Mouse (Mus musculus): Measurements from ENCODE around the gene Acap3. TPM values are rescaled to one million over a fixed set of nuclear protein-coding genes. Genes with fewer than 3 reads are reported as not detected.
A peak's percentile ranks its signal among the peaks of the same experiment; 100 is the strongest.

Gene Acap3
- polyA plus RNA-seq, 1 experiment: 109 TPM

DNA sequence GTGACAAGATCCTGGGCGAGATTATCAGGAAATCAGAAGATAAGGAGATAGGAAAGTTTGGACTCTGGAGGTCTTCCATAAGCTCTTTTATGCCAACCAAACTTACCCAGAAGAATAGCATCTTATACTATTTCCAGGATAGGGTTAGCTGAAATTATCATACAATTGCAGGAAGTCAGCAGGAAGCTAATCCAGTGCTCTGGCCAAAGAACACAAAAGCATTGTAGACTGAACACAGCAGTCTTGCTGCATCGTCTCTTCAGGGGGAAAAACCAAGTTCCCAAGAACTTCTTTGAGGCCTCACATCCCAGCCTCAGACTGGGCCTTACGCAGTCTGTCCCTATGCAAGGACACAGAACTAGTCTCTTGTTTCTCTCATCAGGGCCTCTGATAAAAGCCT, 8.0 kb upstream of the Acap3 start:
- DNase-seq (ENCODE audit: extremely low spot score in 1 of 2, low spot score in 1 of 2): no peak

DNA sequence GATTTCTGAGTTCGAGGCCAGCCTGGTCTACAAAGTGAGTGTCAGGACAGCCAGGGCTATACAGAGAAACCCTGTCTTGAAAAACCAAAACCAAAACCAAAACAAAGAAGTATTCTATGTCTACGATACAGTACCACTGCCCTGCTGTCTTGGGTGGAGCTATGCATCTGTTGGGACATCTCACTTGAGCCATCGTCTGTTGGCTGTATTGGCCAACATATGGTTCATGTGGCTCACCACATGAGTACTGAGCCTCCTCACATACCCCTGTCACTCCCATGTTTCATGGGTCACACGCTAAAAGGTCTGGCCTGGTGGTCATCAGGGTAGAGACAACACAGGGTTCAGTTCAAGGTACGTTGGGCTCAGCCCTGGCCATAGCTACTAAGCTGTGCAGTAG, 5.3 kb upstream of the Acap3 start:
- no peak for DNase-seq (ENCODE audit: extremely low spot score in 1 of 2, low spot score in 1 of 2)

DNA sequence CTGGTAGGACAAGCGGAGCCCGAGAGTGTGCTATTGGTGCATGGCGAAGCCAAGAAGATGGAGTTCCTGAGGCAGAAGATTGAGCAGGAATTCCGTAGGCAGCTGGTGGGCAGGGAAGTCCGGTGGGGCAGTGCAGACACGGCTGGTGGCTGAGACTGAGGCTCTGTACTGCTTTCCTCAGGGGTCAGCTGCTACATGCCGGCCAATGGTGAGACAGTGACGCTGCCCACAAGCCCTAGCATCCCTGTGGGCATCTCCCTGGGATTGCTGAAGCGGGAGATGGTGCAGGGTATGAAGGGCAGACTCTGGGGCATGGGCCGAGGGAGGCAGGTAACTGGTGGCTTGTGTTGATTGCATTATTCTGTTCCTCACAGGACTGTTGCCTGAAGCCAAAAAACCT, 3.9 kb upstream of the Acap3 start:
- no peak for DNase-seq (ENCODE audit: extremely low spot score in 1 of 2, low spot score in 1 of 2)

DNA sequence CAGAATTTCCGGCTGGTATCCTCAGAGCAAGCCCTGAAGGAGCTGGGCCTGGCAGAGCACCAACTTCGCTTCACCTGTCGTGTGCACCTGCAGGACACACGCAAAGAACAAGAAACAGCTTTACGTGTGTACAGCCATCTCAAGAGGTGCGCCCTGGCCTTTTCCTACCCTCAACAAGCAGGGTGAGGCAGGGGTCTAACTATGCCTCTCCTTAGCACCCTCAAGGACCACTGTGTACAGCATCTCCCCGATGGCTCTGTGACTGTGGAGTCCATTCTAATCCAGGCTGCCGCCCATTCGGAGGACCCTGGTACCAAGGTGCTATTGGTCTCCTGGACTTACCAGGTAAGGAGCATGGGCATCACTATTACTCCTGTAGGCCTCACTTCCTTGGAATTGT, 3.4 kb upstream of the Acap3 start:
- DNase-seq (ENCODE audit: extremely low spot score in 1 of 2, low spot score in 1 of 2): no peak

DNA sequence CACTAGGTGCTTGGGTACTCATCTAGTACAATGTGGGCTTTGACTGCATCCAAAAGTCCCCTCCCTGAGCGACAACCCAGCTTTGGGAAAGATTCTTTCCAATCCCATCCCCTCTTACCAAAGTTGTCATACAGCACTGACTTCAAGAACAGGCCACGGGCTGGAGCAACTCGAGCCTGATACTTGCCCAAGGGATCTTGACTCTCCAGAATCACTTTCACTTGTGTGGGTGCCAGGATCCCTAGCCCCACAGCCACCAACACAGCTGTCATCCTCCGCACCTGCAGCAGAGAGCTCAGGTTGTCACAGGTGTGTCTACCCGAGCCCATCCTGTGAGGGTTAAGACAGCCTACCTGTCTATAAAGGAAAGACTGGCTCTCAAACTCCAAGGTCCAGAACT, 2.3 kb upstream of the Acap3 start:
- DNase-seq (ENCODE audit: extremely low spot score in 1 of 2, low spot score in 1 of 2): no peak

DNA sequence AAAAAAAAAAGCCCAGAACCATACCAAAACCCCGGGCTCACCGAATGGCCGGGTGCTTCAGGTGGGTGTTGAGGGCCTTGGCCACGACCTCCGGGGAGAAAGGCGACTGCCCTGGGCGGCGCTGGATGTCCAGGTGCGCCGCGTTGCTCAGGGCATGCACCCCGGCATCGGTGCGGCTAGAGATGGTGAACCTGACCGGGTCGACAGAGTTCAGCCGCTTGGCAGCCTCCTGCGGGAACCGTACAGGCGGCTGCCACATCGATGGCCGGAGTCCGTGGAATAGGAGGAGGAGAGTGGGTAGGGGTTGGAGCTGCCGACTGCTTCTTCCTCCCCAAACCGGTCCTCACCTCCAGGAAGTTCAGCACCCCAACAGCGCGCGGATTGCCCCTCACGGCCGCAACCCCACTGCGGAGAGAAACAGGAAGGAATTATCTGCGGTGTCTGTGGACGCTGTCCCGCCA, 581 bp upstream of the Acap3 start:
- no peak for DNase-seq (ENCODE audit: extremely low spot score in 1 of 2, low spot score in 1 of 2)

DNA sequence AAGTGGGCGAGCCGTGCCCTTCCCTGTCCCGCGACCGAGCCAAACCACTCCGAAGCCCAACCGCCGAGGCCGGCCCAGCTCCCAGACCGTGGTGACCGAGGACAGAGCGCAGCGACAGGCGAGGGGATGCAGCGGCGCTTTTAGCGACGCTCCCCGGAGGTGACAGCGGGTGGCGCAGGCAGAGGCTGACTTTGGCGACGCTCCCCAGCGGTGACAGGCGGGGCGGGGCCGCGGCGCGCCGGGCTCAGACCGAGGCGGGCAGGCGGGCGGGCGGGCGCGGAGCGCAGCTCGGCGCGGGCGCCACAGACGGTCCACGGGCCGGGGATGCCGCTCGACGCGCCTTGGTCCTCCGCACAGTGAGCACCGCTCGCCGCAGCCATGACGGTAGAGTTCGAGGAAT, 395 bp downstream of the Acap3 start:
- DNase-seq (ENCODE audit: extremely low spot score in 1 of 2, low spot score in 1 of 2): peak in 1 of 2 experiments; percentile 80

DNA sequence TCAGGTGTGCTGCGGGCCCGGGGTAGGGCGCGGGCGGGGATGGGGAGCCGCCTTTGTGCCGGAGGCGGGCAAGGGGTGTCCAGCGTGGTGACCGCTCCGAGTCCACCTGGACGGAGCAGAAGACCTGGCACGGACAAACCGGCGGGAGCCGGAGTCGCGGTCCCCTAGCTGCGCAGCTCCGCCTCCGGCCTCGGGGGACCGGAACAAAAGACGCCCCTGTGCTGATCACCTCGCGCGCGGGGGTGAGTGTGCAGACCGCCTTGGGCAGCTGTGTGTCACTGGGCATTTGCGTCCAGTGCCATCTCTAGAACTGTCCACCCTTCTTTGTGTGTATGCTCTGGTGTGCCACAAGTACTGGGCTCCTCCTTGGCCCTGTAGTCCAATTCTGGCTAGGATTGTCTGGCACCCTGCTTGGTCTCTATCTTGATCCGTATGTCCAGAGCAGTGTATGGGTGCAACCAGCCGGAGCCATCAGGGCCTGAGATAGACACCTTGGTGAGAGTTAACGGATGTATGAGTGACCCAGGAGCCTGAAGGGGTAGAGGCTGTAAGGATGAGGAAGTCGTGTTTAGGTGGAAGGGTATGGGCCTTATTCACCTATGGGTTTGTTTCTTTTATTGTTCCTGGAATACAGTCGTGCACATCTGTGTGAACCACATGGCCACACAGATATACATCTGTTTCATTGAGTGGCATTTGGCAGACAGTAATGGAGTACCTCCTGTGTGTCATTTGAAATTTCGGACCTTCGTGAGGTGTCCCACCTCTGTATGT, 1.0 kb downstream of the Acap3 start:
- DNase-seq (ENCODE audit: extremely low spot score in 1 of 2, low spot score in 1 of 2): no peak

DNA sequence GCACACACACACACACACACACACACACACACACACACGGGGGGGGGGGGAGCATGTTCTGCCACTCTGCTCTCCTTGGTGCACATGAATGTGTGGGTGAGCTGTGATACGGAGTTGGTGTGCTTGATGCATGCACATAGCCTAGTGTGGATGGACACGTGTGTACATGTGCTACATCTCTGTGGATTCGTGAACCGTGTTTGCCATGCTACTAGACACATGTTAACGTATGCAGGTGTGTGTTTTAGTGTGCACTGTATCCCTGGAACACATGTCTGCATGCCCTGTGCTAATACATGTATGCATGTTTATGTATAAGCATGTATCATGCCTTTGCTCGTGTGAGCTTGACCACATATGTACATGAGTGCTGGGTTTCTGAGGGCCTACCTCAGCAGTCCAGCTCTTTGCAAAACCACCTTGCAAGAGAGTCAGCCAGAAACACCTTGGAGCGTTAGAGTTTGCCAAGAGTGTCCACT, 1.6 kb downstream of the Acap3 start:
- DNase-seq (ENCODE audit: extremely low spot score in 1 of 2, low spot score in 1 of 2): peak in 1 of 2 experiments; percentile 3

DNA sequence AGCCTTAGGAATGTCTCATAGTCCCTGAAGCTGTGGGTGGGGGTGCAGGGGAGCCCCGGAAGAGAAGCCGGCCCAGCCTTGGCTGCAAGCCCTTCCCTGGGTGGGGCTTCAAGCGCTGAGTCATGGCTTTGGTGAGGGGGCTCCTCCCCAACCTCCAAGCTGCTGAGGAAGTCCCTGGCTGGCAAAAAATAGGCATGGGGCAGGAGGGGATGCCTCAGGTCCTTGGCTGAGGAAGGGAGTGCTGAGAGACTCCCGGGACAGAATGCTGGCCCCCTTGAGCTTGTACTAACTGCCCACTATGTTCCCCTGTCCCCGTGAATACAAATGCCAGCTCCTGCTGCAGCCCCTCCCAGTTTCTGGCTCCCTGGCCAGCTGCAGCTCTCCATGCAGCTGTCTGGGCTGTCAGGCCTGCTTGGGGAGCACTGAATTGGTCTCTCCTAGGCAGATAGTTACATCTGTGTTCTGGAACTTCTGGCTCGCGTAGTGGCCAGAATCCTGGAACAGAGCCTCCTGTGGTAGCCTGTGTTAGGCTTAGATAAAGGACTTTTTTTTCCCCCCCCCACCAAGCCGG, 2.8 kb downstream of the Acap3 start:
- peak; percentile 50 to 85 for DNase-seq (ENCODE audit: extremely low spot score in 1 of 2, low spot score in 1 of 2)

DNA sequence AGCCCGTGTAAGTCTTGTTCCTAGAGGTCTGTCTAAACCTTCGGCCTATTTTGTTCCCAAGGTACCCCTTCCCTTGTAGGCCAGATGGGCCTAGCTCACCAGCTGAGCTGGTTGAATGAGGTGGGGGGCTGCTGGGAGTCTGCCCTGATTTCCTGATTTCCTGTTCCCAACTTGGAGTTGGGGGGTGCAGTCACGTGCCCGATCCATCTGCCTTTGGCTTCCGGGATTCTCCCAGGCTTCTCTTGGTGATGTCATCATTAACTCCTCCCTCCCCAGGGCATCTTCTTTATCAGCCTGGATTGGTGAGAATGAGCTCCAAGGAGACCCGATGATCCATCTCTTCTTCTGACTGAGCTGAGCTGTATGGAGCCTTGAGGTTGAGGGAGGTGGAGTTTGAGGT, 3.6 kb downstream of the Acap3 start:
- peak; percentile 80 to 88 for DNase-seq (ENCODE audit: extremely low spot score in 1 of 2, low spot score in 1 of 2)

DNA sequence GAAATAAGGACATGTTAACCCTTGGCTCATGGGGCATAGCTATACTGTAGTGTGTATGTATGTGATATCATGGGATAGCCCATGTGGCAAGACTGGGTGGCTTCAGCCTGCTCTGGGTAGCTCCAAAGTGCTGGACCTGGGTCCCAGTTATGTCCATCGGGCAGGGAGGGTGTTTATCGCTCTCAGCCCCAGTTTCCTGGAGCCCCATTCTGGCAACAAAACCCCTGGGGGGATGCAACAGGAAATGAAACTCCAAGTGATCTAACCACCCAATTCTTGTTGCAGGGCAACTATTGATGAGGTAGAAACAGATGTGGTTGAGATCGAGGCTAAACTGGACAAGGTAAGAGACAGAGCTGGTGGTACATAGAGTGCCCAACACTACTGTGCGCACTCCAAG, 4.2 kb downstream of the Acap3 start:
- DNase-seq (ENCODE audit: extremely low spot score in 1 of 2, low spot score in 1 of 2): peak in 1 of 2 experiments; percentile 1

DNA sequence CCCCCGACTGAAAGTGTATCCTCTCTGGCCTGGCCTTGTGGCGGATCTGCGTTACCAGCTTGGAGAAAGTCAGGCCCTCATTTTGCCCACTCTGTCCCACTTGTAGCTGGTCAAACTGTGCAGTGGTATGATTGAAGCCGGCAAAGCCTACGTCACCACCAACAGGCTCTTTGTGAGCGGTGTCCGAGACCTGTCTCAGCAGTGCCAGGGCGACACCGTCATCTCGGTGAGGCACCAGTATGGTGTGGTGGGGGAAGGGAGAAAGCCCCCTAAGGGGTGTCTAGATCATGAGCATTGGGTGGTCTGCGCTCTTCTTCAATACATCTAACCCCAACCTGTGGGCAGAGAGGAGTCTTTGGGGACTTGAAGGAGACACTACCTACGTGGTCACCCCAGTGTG, 4.8 kb downstream of the Acap3 start:
- peak in 1 of 2 experiments; percentile 1 for DNase-seq (ENCODE audit: extremely low spot score in 1 of 2, low spot score in 1 of 2)

DNA sequence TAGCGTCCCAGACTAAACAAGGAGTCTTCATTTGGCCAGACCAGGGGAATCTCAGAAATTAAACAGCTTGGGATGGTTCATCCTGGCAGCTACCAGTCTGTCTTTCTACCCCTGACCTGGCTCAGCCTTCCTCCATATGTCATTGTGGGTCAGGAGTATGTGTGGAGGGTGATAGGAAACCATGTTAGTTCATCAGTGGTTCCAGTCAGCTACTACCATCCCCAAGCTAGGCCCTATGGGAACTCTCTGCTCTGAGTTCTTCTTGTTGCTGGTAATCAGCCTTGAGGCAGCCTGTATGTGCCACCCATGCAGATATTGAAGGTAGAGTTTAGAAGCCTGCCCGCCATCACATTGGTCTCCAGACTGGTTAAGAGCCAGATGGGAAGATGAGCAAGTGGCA, 6.7 kb downstream of the Acap3 start:
- no peak for DNase-seq (ENCODE audit: extremely low spot score in 1 of 2, low spot score in 1 of 2)

DNA sequence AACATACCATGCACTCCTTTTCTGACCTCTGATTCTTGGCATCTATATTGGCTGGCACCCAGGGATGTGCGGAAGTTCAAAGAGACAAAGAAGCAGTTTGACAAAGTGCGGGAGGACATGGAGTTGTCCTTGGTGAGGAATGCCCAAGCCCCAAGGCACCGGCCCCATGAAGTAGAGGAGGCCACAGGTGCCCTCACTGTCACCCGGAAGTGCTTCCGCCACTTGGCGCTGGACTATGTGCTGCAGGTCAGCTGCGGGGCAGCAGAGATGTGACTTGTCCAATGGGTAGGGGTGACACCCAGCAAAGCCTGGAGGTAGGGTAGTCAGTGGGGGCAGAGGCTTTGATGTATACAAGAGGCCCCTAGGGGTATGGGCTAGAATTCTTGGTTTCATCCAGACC, 7.7 kb downstream of the Acap3 start:
- DNase-seq (ENCODE audit: extremely low spot score in 1 of 2, low spot score in 1 of 2): no peak

DNA sequence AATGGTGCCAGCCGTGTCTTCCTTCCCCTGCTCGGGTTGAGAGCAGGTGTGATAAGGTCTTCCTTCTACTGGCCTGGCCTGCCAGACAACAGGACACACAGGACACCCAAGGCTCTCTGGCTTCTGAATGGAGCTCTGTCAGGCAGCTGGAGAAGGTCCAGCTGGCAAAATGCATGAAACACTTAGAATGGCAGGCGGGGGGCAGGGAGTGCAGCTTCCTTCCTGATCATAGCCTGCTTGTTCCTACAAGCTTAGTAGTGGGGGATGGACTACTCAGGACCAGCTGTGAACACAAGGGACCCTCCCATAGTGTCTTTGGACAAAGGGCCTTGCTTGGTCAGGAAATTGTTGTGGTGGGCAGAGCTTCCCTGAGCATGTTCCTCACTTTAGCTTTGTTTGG, 9.6 kb downstream of the Acap3 start:
- peak in 1 of 2 experiments; percentile 53 for DNase-seq (ENCODE audit: extremely low spot score in 1 of 2, low spot score in 1 of 2)

DNA sequence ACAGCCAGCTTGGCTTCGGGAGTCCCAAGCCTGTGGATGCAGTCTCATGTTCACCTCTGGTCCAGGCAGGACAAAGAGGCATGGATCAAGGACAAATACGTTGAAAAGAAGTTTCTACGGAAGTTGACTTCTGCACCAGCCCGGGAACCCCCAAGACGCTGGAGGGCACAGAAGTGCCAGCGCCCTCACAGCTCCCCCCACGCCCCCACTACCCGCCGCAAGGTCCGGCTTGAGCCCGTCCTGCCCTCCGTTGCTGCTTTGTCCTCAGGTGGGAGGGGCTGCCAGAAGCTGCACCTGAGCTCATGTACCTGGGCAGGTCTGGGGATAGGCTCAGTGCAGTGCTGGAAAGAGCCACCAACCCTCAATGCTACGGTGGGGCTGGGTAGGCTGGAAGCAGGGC, 11.6 kb downstream of the Acap3 start:
- no peak for DNase-seq (ENCODE audit: extremely low spot score in 1 of 2, low spot score in 1 of 2)

DNA sequence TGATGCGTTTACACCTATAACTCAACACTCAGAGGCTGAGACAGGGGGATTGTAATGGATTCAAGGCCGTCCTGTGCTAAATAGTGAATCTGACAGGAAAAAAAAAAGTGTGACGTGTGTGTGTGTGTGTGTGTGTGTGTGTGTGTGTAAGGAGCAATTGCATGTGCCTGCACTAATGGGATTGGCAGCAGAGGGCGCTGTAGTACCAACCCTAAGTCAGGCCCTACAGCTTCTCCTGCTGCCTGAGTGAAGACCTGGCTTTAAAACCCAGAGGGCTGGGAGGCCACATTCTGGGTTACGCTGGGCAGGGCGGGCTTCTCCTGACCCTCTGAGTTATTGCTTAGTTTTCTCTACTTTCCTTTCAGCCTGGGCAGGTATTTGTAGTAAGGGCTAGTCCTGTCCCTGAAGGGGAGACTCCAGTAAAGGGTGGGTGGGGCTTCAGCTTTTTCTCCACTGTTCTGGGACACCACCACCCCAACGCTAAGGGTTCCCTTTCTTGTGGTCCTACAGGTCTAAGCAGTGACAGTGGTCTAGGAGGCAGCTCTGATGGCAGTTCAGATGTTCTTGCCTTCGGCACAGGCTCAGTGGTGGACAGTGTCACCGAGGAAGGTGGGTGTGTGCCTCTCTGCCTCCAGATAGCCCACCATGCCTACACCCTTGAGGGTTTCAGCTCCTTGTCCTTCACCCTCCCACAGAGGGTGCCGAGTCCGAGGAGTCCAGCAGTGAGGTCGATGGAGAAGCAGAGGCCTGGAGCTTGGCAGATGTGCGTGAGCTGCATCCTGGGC, 12.9 kb downstream of the Acap3 start:
- DNase-seq (ENCODE audit: extremely low spot score in 1 of 2, low spot score in 1 of 2): no peak

DNA sequence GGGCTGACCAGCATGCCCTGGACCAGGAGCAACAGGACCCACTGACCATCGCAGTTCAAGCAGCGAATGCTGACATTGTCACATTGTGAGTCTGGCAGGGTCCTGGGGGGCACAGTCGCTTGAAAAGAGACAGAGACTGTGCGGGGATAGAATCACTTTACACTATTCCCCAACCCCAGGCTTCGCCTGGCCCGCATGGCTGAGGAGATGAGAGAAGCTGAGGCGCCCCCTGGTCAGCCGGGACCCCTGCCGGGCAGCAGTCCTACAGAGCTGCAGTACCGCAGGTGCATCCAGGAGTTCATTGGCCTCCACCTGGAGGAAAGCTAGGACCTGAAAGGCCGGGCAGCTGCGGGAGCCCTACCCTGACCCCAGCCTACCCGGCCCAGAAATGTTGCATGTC, 14.0 kb downstream of the Acap3 start:
- DNase-seq (ENCODE audit: extremely low spot score in 1 of 2, low spot score in 1 of 2): no peak

DNA sequence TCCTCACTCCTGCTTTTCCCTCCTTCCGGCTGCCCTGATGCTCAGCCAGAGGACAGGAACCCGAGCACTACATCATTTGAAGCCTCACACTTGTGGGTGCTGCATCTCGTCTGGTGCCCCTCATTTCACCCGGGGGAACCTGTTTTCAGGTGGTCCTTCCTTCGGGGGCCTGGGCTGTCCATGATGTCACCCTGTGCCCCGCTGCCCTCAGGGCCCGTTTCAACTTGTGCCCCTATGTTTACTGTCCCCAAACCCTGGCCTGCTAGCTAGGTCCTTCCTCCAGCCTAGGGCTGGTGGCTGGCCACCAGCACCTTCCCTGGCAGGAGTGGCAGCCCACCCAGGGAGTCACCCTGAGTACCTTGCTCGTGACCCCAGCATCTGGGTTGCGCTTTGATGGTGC, 14.5 kb downstream of the Acap3 start:
- DNase-seq (ENCODE audit: extremely low spot score in 1 of 2, low spot score in 1 of 2): no peak

DNA sequence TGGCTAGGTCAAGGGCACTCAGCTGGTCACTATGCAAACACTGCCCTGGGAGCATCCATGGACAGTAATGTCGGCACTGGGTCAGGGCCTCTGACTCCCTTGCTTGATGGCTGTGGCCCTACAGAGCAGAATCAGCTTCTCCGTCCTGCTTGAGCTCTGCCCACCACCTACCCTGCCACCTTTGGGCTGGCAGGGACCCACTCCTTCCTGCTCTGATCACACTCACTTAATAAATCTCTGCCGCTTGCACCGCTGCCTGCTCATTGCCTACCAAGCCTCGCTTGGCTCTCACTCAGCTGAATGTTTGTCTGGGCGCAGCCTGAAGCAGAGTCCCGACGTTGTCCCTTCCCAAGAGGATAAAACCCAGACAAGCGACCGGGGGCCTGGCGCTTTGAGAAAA, 15.4 kb downstream of the Acap3 start:
- no peak for DNase-seq (ENCODE audit: extremely low spot score in 1 of 2, low spot score in 1 of 2)

DNA sequence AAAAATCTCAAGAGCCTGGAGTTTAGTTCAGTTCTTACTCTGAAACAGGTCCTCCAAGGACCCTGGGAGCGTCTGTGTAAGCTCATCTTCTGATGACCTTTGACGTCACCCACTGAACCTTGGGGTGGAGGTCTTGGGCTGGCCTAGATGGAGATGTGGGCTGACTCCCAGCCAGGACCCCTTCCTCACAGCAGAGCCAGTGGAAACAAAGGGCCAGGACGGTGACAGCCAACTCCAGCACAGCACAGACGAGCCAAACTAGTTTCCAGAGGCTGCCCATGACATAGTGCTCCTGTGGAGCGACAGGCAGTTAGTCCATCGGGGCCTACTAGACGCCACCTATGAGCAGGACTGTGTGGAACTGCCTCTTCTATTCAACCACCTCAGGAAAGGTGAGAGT, 16.7 kb downstream of the Acap3 start:
- DNase-seq (ENCODE audit: extremely low spot score in 1 of 2, low spot score in 1 of 2): no peak

All from frontal cortex, adult 2 months (tissue).